Mouse (Mus musculus) forebrain, postnatal 0 days (tissue): Measurements from ENCODE around the gene Sepsecs. TPM values are rescaled to one million over a fixed set of nuclear protein-coding genes. Genes with fewer than 3 reads are reported as not detected.

Source experiments
- ATAC-seq: fragments of 200-750 bp; cut with Nextera tagmentation; 2 replicates; pipeline ENCODE4 v1.8.0; 2017; ENCODE audit warnings: mild to moderate bottlenecking, moderate library complexity
- DNase-seq: peaks from one replicate; pipeline ENCODE4 v3.0.0-alpha.2; 2015
- H3K27ac ChIP-seq: fragments of 300-500 bp; sonication (generic); 2 replicates; pipeline ENCODE4 v1.5.1; 2014; ENCODE audit warnings: low read depth, mild to moderate bottlenecking, antibody characterized with exemption, low read length, moderate library complexity, mixed read lengths
- H3K27me3 ChIP-seq: fragments of 300-500 bp; sonication (generic); 2 replicates; pipeline ENCODE4 v1.6.1; 2014; ENCODE audit warnings: mild to moderate bottlenecking, low read length, mixed read lengths; ENCODE audit not compliant: insufficient read depth
- H3K36me3 ChIP-seq: fragments of 300-500 bp; sonication (generic); 2 replicates; pipeline ENCODE4 v1.6.1; 2014; ENCODE audit warnings: mild to moderate bottlenecking, moderate library complexity; ENCODE audit not compliant: insufficient read depth
- H3K4me1 ChIP-seq: fragments of 300-500 bp; sonication (generic); 2 replicates; pipeline ENCODE4 v1.6.1; 2014; ENCODE audit warnings: antibody characterized with exemption; ENCODE audit not compliant: insufficient read depth
- H3K4me2 ChIP-seq: fragments of 300-500 bp; sonication (generic); 2 replicates; pipeline ENCODE4 v1.6.1; 2014; ENCODE audit warnings: low read depth, mild to moderate bottlenecking, moderate library complexity
- H3K4me3 ChIP-seq: fragments of 300-500 bp; sonication (generic); 2 replicates; pipeline ENCODE4 v1.5.1; 2014; ENCODE audit warnings: low read depth, low read length, mixed read lengths
- H3K9ac ChIP-seq: fragments of 300-500 bp; sonication (generic); 2 replicates; pipeline ENCODE4 v1.6.1; 2014; ENCODE audit warnings: mild to moderate bottlenecking
- H3K9me3 ChIP-seq: fragments of 300-500 bp; sonication (generic); 2 replicates; pipeline ENCODE4 v1.6.1; 2016; ENCODE audit warnings: low read length
- CTCF ChIP-seq: sonication (generic); IDR thresholded peaks from 2 replicates; pipeline ENCODE4 v1.5.1; 2016; ENCODE audit warnings: antibody characterized with exemption, control low read depth, low read depth
- WGBS: fragments of 180-500 bp; shearing (Covaris S2); extraction: QIAGEN DNeasy Blood & Tissue Kit; methylation state at CpG from one replicate; pipeline ENCODE4 v1.1.7; 2014; 5-methylcytosine and 5-hydroxymethylcytosine counted together
- polyA plus RNA-seq: library from polyadenylated mRNA; unstranded; fragments of >200 nt; fragmentation: Nextera tagmentation; extraction: Ambion mirVana; gene quantifications from 2 replicates; pipeline ENCODE4 v1.2.1, GENCODE M21; 2015
- total RNA-seq: library from RNA; depleted of rRNA; stranded (reverse); fragments of >200 nt; gene quantifications from 2 replicates; pipeline ENCODE4 v1.2.3, GENCODE M21; 2014; rRNA removed

Sepsecs gene
- total and polyA plus RNA-seq, 2 experiments from 2014 or later: 4.2 to 15.6 TPM

GRCm38 (mm10) chr5:52611315-52611895 is 58.1 kb downstream of the Sepsecs start:
- ATAC-seq (peak; percentile 57), DNase-seq (no peak)
- Histone ChIP-seq H3K27me3 (no peaks in the 10 kb centered on the region), H3K9ac (no peak overlapping the region), H3K4me2 (no peak overlapping the region), H3K4me3 (no peak overlapping the region), H3K4me1 (0 out of 2 replicates have a peak, but pooled peaks cover 5% of the 10 kb centered on the region), H3K9me3 (no peaks in the 10 kb centered on the region), H3K27ac (no peak overlapping the region), H3K36me3 (no peaks in the 10 kb centered on the region)
- TF ChIP-seq CTCF: no peak
- 71% methylated on average over 10 of the region's 10 CpGs for WGBS

- WGBS: 29% methylated on average over 4 of the region's 4 CpGs
- Histone ChIP-seq H3K27me3 (no peaks in the 10 kb centered on the region), H3K9me3 (no peaks in the 10 kb centered on the region), H3K4me1 (no peaks in the 10 kb centered on the region), H3K27ac (no peak overlapping the region), H3K4me3 (no peak overlapping the region), H3K36me3 (no peaks in the 10 kb centered on the region), H3K9ac (no peak overlapping the region), H3K4me2 (no peak overlapping the region)
- TF ChIP-seq CTCF: no peak
- ATAC-seq (no peak), DNase-seq (no peak)
Measured at GRCm38 (mm10) chr5:52610306-52610705, 59.2 kb downstream of the Sepsecs start.

GRCm38 (mm10) chr5:52609672-52610071 is 59.8 kb downstream of the Sepsecs start:
- Histone ChIP-seq H3K4me3 (no peak overlapping the region), H3K9ac (no peak overlapping the region), H3K4me1 (no peaks in the 10 kb centered on the region), H3K9me3 (no peaks in the 10 kb centered on the region), H3K4me2 (no peak overlapping the region), H3K36me3 (no peaks in the 10 kb centered on the region), H3K27me3 (no peaks in the 10 kb centered on the region), H3K27ac (no peak overlapping the region)
- no peak for TF ChIP-seq CTCF
- DNase-seq (no peak), ATAC-seq (no peak)
- 77% methylated on average over 10 of the region's 10 CpGs for WGBS

GRCm38 (mm10) chr5:52604582-52605041 is 64.9 kb downstream of the Sepsecs start:
- WGBS: 48% methylated on average over 6 of the region's 6 CpGs
- H3K9ac ChIP-seq: no peak overlapping the region
- H3K27ac ChIP-seq: no peak overlapping the region
- H3K27me3 ChIP-seq: no peaks in the 10 kb centered on the region
- no peak for ATAC-seq
- H3K9me3 ChIP-seq: no peaks in the 10 kb centered on the region
- no peak for DNase-seq
- H3K4me1 ChIP-seq: no peaks in the 10 kb centered on the region
- H3K36me3 ChIP-seq: no peaks in the 10 kb centered on the region
- H3K4me3 ChIP-seq: no peak overlapping the region
- H3K4me2 ChIP-seq: no peak overlapping the region
- TF ChIP-seq CTCF: no peak

- DNase-seq: no peak
- Histone ChIP-seq H3K27ac (no peak overlapping the region), H3K9me3 (no peaks in the 10 kb centered on the region), H3K9ac (no peak overlapping the region), H3K4me3 (no peak overlapping the region), H3K4me1 (no peaks in the 10 kb centered on the region), H3K36me3 (no peaks in the 10 kb centered on the region), H3K27me3 (no peaks in the 10 kb centered on the region), H3K4me2 (no peak overlapping the region)
- no peak for TF ChIP-seq CTCF
- WGBS: 90% methylated on average over 9 of the region's 9 CpGs
- no peak for ATAC-seq
Measured at GRCm38 (mm10) chr5:52590612-52591011, 78.9 kb downstream of the Sepsecs start.

Other genes with a start within 250 kb of the Sepsecs start
- gene Ccdc149, start 198.2 kb downstream of the Sepsecs start, total RNA-seq: 16.1 and 21.4 TPM in 2 replicates
- 13.4 and 16.0 TPM in 2 replicates for gene Ccdc149, start 198.2 kb downstream of the Sepsecs start, polyA plus RNA-seq
- gene Lgi2, start 103.2 kb downstream of the Sepsecs start, total RNA-seq: 14.6 and 15.1 TPM in 2 replicates
- 4.3 and 6.1 TPM in 2 replicates for gene Lgi2, start 103.2 kb downstream of the Sepsecs start, polyA plus RNA-seq
- gene Pi4k2b, start 71.9 kb upstream of the Sepsecs start, total RNA-seq: 5.0 and 6.4 TPM in 2 replicates
- 1.7 and 2.0 TPM in 2 replicates for gene Pi4k2b, start 71.9 kb upstream of the Sepsecs start, polyA plus RNA-seq
- 10.6 and 11.0 TPM in 2 replicates for gene Zcchc4, start 105.7 kb upstream of the Sepsecs start, total RNA-seq
- gene Zcchc4, start 105.7 kb upstream of the Sepsecs start, polyA plus RNA-seq: 3.9 and 6.8 TPM in 2 replicates
- gene Anapc4, start 164.3 kb upstream of the Sepsecs start, total RNA-seq: 65.0 and 76.6 TPM in 2 replicates
- 62.7 and 78.1 TPM in 2 replicates for gene Anapc4, start 164.3 kb upstream of the Sepsecs start, polyA plus RNA-seq